Mouse (Mus musculus): Measurements from ENCODE around the gene Gm49450. TPM values are rescaled to one million over a fixed set of nuclear protein-coding genes. Genes with fewer than 3 reads are reported as not detected.
A peak's percentile ranks its signal among the peaks of the same experiment; 100 is the strongest.
"Not testable (repeated sequence)": the region's sequence is repeated elsewhere in the genome, so short reads cannot be mapped to it uniquely, and the experiment has no call there.

Gm49450 gene
- total RNA-seq, 1 experiment from 2014 or later, result not detected

- DNase-seq, result no peak
Measured at GRCm38 (mm10) chr15:98924682-98925081, 28.7 kb downstream of the Gm49450 start.

DNA sequence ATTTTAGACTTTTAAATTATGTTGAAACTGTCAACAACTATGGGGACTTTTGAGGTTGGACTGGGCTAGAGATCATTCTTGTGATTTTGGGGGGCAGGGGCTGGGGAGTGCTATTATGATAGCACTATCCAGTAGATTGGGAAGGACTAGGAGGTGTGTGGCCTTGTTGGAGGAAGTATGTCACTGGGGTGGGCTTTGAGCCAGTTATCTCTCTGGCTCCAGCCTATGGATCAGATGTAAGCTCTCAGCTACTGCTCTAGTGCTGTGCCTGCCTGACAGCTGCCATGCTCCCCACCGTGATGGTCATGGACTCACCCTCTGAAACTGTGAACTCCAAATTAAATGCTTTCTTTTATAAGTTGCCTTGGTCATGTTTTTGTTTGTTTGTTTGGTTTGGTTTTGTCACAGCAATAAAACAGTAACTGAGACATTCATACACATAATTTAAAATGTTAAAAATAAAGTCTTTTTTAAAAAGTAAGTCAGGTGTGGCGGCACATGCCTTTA lies 30.3 kb downstream of the Gm49450 start:
- DNase-seq, result no peak

GRCm38 (mm10) chr15:98922581-98922980 lies 30.8 kb downstream of the Gm49450 start:
- peak; percentile 33 for DNase-seq

DNA sequence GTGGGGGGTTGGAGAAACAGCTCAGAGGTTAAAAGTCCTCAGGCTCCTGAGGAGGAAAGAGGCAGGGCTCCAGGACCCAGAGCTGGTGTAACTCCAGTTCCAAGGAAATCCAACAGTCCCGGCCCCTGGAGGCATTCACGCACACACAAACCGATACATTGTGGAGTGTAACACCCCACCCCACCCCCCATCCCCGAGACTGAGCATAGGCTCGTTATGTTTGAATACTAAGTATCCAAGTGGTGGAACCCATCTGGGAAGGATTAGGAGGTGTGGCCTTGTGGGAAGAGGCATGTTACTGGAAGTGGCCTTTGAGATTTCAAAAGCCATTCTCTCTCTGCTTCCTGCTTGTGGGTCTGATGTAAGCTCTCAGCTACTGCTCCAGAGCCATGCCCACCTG lies 31.8 kb downstream of the Gm49450 start:
- no peak for DNase-seq

DNA sequence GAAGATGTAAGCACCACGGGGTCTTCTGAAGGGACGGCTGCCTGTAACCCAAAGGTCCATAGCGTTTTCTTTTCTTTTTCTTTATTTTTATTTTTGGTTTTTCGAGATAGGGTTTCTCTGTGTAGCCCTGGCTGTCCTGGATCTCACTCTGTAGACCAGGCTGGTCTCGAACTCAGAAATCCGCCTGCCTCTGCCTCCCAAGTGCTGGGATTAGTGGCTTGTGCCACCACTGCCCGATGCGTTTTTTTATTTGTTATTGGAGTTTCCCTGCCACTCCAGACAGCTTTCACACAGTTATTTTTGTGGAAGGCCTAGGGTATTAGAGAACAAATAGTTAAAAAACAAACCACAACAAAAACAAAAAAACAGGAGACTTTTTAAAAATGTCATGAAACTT lies 34.9 kb downstream of the Gm49450 start:
- not testable (repeated sequence) for DNase-seq

- peak; percentile 99 for DNase-seq
Measured at GRCm38 (mm10) chr15:98917538-98918498, 35.5 kb downstream of the Gm49450 start, which contains the start of gene Lmbr1l. TSS of gene Lmbr1l (minus strand) at chr15:98918231.

GRCm38 (mm10) chr15:98917091-98917490 lies 36.3 kb downstream of the Gm49450 start:
- DNase-seq, result peak; percentile 40

GRCm38 (mm10) chr15:98916016-98916415 lies 37.3 kb downstream of the Gm49450 start:
- DNase-seq, result no peak

- DNase-seq, result no peak
Measured at GRCm38 (mm10) chr15:98914903-98915302, 38.4 kb downstream of the Gm49450 start.

DNA sequence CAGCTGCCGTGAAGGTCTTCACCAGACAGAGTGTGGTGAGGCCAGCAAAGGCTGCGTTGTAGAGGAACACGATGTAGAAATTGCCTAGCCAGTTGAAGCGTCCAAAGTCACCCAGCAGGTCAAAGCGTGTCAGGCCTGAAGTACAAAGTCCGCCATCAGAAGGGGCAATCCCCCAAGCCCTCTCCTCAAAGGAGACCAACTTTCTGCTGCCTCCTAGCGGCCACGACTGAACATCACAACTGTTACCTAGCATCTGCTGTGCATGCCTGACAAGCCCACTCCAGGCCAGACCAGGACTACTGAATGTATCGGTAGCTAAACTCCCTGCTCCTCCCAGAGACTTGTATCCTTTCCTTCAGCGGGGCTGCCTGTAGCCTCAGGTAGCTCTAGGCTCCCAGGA lies 48.7 kb downstream of the Gm49450 start:
- DNase-seq, result peak; percentile 52

- no peak for DNase-seq
Measured at GRCm38 (mm10) chr15:98902600-98902999, 50.8 kb downstream of the Gm49450 start.

DNA sequence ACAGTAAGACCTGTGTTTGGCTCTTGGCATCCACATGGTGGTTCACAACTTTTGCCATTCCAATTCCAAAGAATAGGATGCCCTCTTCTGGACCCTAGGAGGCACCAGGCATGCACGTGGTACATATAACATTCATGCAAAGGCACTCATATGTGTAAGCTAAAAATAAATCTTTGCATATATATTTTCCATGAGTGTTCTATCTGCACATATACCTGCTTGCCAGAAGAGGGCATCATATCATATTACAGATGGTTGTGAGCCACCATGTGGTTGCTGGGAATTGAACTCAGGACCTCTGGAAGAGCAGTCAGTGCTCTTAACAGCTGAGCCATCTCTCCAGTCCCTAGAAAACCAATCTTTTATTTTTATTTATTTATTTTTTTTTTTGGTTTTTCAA lies 51.8 kb downstream of the Gm49450 start:
- no peak for DNase-seq

DNA sequence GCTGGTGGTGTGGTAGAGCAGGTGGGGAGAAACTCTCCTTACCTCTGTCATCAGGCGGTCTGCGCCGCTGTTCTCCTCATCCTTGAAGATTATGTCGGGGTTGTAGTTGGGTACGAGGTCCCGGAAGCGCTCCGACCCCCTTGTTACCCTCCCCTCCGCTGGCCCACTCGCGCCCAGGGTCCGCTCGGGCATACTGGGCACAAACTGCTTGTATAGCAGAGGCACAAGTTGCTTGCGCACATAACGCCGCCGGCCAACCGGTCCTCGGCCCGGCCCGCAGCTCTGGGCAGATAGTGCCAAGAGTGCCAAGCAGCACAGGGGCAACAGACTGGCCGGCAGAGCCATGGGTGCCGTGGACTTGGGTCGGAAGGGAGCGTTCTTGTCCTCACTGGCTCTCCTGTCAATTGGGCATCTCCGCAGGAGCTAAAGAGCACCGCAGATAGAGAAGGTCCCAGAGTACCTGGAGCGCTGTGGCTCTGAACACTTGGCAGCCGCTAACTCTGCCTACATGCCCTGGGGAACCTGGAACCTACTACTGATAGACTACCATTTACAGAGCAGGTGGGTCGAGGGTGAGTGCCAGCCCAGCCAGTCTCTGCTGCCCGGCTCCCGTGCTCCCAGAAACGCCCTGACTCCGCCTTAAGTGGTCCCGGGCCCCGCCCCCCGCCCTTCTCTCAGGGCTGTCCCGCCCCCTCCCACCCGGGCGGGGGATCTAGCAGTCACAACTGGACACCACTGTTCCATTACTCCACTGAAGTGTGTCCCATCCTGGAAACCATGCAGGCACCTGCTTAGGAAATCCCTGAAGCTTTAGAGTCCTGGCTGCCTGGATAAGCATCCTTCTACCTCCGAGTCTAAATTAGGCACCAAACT lies 55.2 kb downstream of the Gm49450 start, which contains the start of gene Dhh:
Dhh (minus strand) TSS at position 613 of the 873 bp plus-strand sequence.
- peak; percentile 48 for DNase-seq

GRCm38 (mm10) chr15:98897495-98897894 lies 55.9 kb downstream of the Gm49450 start:
- DNase-seq, result peak; percentile 54

GRCm38 (mm10) chr15:98895635-98896589 lies 57.4 kb downstream of the Gm49450 start:
- peak; percentile 83 for DNase-seq

GRCm38 (mm10) chr15:98894746-98895634 lies 58.4 kb downstream of the Gm49450 start:
- peak; percentile 50 for DNase-seq

DNA sequence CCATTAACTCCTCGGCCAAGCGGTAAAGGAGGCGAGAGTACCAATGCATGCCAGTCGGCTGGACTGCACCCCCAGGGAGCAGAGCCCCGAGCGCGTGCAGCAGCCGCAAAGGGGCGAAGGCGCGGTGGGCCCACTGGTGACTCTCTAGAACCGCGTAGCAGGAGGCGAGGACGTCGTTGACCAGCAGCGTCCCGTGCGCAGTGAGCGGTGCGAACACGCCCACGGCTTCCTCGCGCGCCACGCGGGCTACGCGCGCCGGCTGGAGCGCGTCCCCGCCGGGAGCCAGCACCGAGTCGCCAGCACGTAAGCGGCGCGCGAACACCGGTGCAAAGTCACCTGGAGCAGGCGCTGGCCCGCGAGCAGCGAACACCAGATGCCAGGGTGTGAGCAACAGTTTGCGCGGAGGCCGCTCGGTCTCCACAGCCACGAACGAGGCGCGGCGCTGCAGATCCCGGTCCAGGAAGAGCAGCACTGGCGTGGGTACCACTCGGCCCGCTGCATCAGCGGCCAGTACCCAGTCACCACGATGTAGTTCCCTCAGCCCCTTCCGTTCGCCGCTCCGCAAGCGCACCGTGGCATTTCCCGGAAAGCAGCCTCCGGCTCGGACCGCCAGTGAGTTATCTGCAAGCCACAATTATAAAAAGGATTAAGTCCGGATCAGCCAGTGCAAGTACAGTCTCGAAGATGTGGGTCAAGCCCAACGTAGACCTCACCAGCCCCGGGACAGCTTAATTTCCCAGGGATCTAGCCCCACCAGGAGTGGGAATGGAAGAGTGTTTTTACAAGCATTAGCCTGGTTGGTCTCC lies 59.2 kb downstream of the Gm49450 start, which contains the start of gene Rhebl1:
Rhebl1 (minus strand) TSS at position 601 of the 806 bp plus-strand sequence.
- peak; percentile 66 for DNase-seq

DNA sequence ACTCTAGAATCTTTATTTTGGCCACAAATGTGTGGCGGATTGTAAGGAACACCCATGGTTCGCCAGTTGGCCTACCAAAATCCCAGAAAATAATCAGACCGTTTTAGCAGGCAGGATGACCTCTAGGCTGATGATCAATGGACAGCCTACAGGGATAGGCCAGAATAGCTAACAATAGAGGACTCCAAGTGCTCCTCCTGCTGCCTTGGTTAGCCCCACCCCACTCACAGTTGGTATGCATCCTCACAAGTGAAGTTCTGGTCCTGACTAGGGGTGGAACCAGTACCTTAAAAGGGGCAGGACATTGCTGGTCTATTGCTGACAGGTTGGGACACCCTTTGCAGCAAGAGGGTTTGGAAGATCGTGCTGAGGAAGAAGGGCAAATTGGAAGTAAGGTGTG lies 60.3 kb downstream of the Gm49450 start:
- DNase-seq, result no peak
